Mouse (Mus musculus): Measurements from ENCODE around the gene Abhd14b.

Gene Abhd14b

GRCm38 (mm10) chr9:106430015-106430264 lies 17.3 kb upstream of the Abhd14b start:
- DNase-seq = no peak

- no peak for DNase-seq
These were observed 13.9 kb upstream of the Abhd14b start for GRCm38 (mm10) chr9:106433389-106433788.

- no peak for DNase-seq
These were observed 10.7 kb upstream of the Abhd14b start for GRCm38 (mm10) chr9:106436566-106436965.

- DNase-seq = no peak
These were observed 4.6 kb upstream of the Abhd14b start for GRCm38 (mm10) chr9:106442680-106443079.

- no peak for DNase-seq
These were observed 2.4 kb upstream of the Abhd14b start for GRCm38 (mm10) chr9:106444836-106445235.

- DNase-seq = no peak
These were observed 692 bp downstream of the Abhd14b start for GRCm38 (mm10) chr9:106447951-106448350.

- DNase-seq = peak; percentile 81
These were observed 1.3 kb downstream of the Abhd14b start for GRCm38 (mm10) chr9:106448498-106449031.

- DNase-seq = no peak
These were observed 2.7 kb downstream of the Abhd14b start for GRCm38 (mm10) chr9:106449947-106450346.

- peak; percentile 55 for DNase-seq
These were observed 3.4 kb downstream of the Abhd14b start for GRCm38 (mm10) chr9:106450661-106451060.

GRCm38 (mm10) chr9:106451298-106451697 lies 4.0 kb downstream of the Abhd14b start:
- no peak for DNase-seq

- no peak for DNase-seq
These were observed 4.6 kb downstream of the Abhd14b start for GRCm38 (mm10) chr9:106451899-106452298.

- no peak for DNase-seq
These were observed 5.1 kb downstream of the Abhd14b start for GRCm38 (mm10) chr9:106452351-106452750.

GRCm38 (mm10) chr9:106452821-106453220 lies 5.6 kb downstream of the Abhd14b start:
- no peak for DNase-seq

GRCm38 (mm10) chr9:106453271-106454070 lies 6.2 kb downstream of the Abhd14b start, which contains the start of gene Pcbp4:
Gene Pcbp4, plus strand, starts transcription at chr9:106453291.
- peak; percentile 67 for DNase-seq

GRCm38 (mm10) chr9:106454071-106454761 lies 7.0 kb downstream of the Abhd14b start:
- no peak for DNase-seq

- no peak for DNase-seq
These were observed 7.8 kb downstream of the Abhd14b start for GRCm38 (mm10) chr9:106454888-106455681.

- DNase-seq = no peak
These were observed 9.3 kb downstream of the Abhd14b start for GRCm38 (mm10) chr9:106456325-106457162.

- DNase-seq = no peak
These were observed 9.9 kb downstream of the Abhd14b start for GRCm38 (mm10) chr9:106457163-106457559.

GRCm38 (mm10) chr9:106457920-106458319 lies 10.7 kb downstream of the Abhd14b start:
- DNase-seq = no peak

GRCm38 (mm10) chr9:106459946-106460345 lies 12.7 kb downstream of the Abhd14b start:
- DNase-seq = no peak

- DNase-seq = no peak
These were observed 13.3 kb downstream of the Abhd14b start for GRCm38 (mm10) chr9:106460401-106461025.

GRCm38 (mm10) chr9:106461026-106461415 lies 13.8 kb downstream of the Abhd14b start:
- DNase-seq = no peak

Data from lung, postnatal 14 days (tissue).